Mouse (Mus musculus): ENCODE results near the gene Chil4.
"Not testable (repeated sequence)": the region's sequence is repeated elsewhere in the genome, so short reads cannot be mapped to it uniquely, and the experiment has no call there.

Chil4 gene

GRCm38 (mm10) chr3:106219407-106219806, at the start of gene Chil4:
TSS of gene Chil4 (minus strand) at chr3:106219507.
- DNase-seq (ENCODE audit: low spot score), result no peak

GRCm38 (mm10) chr3:106265854-106266253, 46.5 kb upstream of the Chil4 start:
- DNase-seq (ENCODE audit: low spot score), result no peak

DNA sequence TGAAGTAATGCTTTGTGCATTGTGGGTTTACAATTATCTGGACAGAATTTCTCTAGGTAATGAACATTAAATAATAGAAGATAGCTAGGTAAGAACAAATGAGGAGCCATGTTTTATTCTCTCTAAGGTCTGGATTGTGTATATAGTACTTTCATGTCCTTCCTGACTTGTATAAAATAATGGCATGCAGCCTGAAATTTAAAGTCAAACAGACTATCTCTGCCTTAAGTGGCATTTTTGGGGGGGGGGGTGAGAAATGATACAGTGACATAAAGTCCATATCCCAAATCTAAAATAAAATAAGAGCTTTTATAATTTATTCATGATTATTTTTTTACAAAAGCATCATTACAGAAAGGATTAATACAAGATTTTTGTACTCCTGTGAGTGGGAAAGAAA, 45.5 kb upstream of the Chil4 start:
- DNase-seq (ENCODE audit: low spot score), result no peak

GRCm38 (mm10) chr3:106257076-106257475, 37.8 kb upstream of the Chil4 start:
- DNase-seq (ENCODE audit: low spot score), result not testable (repeated sequence)

- no peak for DNase-seq (ENCODE audit: low spot score)
Measured at GRCm38 (mm10) chr3:106252719-106253118, 33.4 kb upstream of the Chil4 start.

DNA sequence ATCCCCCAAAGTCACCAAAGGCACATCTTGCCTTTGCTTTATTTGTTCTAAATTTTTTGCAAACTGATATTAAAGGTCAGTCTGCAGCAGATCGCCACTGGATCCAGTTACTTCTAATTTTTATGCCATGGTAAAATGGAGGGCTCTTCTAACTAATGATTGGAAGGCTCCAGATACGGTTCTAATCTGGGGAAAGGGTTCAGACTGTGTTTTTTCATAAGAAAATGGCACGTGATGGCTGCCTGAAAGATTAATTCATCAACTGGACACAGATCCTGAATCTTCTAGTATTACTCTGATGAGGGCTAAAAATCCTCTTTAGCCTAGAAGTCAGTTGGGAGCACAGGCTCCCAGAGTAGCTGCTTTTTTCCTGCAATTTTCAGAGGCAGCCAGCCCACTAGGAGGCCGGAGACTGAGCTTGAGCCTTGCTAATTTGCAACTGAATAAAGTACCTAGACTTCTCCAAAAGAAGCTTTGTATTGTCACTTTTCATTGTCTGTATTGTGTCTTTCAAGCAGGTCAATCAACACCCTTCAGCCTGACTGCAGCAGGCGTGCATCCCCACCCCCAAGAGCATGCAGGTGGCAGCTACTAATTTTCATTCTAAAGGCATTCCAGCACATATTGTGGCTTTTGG, 31.6 kb upstream of the Chil4 start:
- DNase-seq (ENCODE audit: low spot score), result not testable (repeated sequence)

DNA sequence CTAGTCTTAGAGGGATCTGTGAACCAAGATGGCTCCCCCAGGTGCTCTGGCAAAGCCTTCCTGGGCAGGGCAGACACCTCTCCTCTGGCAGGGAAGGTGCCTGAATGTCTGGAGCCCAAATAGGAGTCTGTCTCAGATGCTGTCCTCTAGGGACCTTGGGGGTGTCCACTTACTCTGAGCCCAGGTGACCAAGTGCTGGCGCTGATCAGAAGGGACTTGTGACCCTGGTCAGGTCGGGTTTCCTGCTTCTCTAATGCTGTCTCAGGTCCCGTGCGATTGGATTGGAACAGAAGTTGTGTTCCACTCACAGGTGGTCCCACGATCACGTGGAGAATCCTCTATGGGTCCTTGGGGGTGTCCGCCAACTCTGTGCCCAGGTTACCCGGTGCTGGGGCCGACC, 28.1 kb upstream of the Chil4 start:
- not testable (repeated sequence) for DNase-seq (ENCODE audit: low spot score)

GRCm38 (mm10) chr3:106240210-106240609, 20.9 kb upstream of the Chil4 start:
- DNase-seq (ENCODE audit: low spot score), result not testable (repeated sequence)

- DNase-seq (ENCODE audit: low spot score), result no peak
Measured at GRCm38 (mm10) chr3:106239196-106239791, 20.0 kb upstream of the Chil4 start.

- not testable (repeated sequence) for DNase-seq (ENCODE audit: low spot score)
Measured at GRCm38 (mm10) chr3:106223391-106223790, 4.1 kb upstream of the Chil4 start.

DNA sequence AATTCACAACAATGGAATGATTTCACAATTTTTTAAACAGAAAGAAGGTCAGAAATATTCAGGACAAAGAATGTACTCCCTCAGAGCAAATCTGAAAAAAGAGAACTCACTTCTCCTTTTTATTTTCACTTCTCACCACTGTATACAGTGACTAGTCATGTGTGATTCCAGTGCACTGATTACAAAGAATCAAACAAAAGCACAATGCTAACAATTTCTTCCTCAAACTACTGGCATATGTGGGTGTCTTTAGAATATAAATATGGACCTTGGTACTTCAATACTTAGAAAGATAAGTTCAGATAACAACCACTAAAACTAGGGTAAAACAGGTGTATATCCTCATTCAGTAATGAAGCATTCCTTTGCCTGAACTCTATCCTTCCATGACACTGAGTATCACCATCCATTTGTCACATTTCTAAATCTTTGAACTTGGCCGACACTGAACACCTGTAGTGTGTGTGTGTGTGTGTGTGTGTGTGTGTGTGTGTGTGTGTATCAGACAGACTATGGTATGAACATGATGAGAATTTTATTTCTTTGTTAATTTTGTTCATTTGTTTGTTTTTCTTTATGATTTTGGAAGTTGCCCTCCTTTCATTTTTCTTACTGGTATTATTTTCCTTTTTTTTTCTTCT, 2.4 kb upstream of the Chil4 start:
- DNase-seq (ENCODE audit: low spot score), result no peak

- not testable (repeated sequence) for DNase-seq (ENCODE audit: low spot score)
Measured at GRCm38 (mm10) chr3:106218284-106218954, 888 bp downstream of the Chil4 start.

- DNase-seq (ENCODE audit: low spot score), result not testable (repeated sequence)
Measured at GRCm38 (mm10) chr3:106198030-106198429, 21.3 kb downstream of the Chil4 start.

DNA sequence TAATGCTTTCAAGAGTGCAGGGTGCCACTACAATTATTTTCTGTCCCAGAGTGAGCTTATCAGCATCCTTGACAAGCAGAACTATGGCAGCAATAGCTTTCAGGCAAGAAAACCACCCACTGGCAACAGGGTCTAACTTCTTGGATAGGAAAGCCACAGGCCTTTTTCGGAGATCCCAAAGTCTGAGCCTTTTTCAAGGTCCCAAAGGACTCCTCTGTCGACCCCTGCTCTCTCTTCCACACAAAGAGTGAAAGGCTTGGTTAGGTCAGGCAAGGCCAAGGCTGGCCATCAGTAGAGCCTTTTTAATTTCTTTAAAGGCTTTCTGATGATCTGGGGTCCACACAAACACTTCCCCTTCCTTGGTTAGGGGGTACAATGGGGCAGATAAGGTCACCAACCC, 22.1 kb downstream of the Chil4 start:
- DNase-seq (ENCODE audit: low spot score), result not testable (repeated sequence)

DNA sequence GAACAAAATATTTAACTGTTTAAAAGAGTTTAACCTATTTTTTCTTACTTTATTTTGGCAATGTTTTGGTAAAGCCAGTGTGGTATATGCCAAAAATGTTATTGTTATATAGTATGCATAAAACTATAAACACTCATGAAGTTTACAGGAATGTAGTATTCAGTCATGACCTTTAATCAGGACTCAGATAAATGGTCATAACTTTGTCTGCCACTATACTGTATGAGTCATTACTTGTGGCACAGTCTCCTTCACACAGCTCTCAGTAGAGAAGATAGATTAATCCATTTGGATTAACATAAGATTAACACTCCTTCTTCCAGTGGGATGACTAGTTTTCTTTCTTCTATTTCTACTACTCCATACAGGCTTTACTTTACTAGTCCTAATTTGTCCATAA, 23.0 kb downstream of the Chil4 start:
- DNase-seq (ENCODE audit: low spot score), result no peak

DNA sequence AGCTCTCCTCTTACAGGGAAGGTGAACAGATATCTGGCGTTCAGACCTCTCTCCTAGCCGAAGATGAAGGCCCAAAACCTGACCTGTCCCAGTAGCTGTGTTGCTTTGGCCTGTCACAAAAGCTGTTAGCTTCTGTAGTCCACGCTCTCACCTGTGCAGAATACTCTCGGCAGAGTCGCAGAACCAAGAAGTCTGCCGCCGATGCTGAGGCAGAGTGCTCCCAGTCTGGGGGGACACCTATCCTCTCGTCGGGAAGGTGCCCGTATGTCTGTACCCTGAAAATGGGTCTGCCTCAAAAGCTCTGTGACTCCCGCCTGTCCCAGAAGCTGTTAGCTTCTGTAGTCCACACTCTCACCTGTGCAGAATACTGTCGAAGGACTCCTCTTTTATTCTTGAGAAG, 23.8 kb downstream of the Chil4 start:
- no peak for DNase-seq (ENCODE audit: low spot score)

GRCm38 (mm10) chr3:106187991-106188390, 31.3 kb downstream of the Chil4 start:
- DNase-seq (ENCODE audit: low spot score), result no peak

- no peak for DNase-seq (ENCODE audit: low spot score)
Measured at GRCm38 (mm10) chr3:106177509-106178189, 41.7 kb downstream of the Chil4 start.

DNA sequence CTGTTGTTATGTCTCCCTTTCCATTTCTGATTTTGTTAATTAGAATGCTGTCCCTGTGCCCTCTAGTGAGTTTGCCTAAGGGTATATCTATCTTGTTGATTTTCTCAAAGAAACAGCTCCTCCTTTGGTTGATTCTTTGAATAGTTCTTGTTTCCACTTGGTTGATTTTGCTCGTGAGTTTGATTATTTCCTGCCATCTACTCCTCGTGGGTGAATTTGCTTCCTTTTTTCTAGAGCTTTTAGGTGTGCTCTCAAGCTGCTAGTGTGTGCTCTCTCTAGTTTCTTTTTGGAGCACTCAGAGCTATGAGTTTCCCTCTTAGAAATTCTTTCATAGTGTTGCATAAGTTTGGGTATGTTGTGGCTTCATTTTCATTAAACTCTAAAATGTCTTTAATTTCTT, 44.3 kb downstream of the Chil4 start:
- not testable (repeated sequence) for DNase-seq (ENCODE audit: low spot score)

DNA sequence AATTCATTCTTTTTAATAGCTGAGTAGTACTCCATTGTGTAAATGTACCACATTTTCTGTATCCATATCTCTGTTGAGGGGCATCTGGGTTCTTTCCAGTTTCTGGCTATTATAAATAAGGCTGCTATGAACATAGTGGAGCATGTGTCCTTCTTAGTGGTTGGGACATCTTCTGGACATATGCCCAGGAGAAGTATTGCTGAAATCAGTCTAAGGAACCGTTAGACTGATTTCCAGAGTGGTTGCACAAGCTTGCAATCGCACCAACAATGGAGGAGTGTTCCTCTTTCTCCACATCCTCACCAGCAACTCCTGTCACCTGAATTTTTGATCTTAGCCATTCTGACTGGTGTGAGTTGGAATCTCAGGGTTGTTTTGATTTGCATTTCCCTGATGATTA, 46.8 kb downstream of the Chil4 start:
- DNase-seq (ENCODE audit: low spot score), result not testable (repeated sequence)

DNA sequence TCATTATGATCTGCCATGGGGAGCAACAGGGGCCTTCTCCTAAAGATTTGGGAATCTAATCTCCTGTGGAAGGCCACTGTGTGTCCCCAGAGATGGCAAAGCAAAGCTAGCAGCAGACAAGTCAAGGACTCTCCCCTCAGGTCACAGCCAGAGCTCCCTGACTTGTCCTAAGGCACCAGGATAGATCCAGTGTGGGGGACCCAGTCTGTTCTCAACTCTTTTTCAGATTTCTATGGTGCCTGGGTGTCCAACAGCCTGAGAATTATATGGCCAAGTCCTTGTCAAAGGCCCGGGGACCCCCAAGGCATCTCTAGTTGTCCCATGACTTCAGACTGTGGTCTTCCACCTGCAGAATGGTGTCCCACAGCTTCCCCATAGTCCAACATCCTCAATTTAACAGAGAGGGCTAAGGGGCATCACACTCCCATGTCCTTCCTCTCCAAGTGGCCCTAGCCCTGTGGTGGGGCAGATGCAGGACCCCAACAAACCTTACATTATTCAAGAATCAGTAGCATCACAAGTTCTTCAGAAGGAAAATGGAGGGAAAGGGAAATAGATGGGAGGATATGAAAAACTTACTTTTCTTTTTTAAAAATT, 48.1 kb downstream of the Chil4 start:
- DNase-seq (ENCODE audit: low spot score), result no peak

GRCm38 (mm10) chr3:106170522-106171053, 48.7 kb downstream of the Chil4 start:
- DNase-seq (ENCODE audit: low spot score), result no peak
